Comparison of ENCODE assay signal across 21 mouse cellular contexts in genomic region chr4:111780533-111780932, GRCm38 (mm10).
DNase-seq lines count a peak whose midpoint lies in the region; ATAC-seq lines count a peak whose summit lies in the region.
"Had no signal": no experiment of that assay in that cellular context is flagged by ENCODE, and none has a peak within 500 bp of the region (broad histone marks: within the 10 kb centered on the region; RNA-seq: fewer than 3 reads in every experiment).

No protein-coding gene starts in this region.

- H3K9me3 ChIP-seq in midbrain, embryonic 10.5 days (replicated peaks), result no peaks in the 10 kb centered on the region
- H3K9me3 ChIP-seq in midbrain, embryonic 13.5 days, result no peaks in the 10 kb centered on the region
- H3K9me3 ChIP-seq in forebrain, embryonic 14.5 days (replicated peaks; ENCODE audit: control insufficient read depth, low read length), result no peaks in the 10 kb centered on the region
- H3K9me3 ChIP-seq in midbrain, embryonic 12.5 days, result no peaks in the 10 kb centered on the region
- H3K9me3 ChIP-seq: embryonic facial prominence, embryonic 12.5 days; G1E; heart, embryonic 13.5 days; limb, embryonic 12.5 days had no signal

- H3K4me1 ChIP-seq in midbrain, embryonic 10.5 days, result peaks cover 18% of the 10 kb centered on the region
- H3K4me1 ChIP-seq in midbrain, embryonic 13.5 days (replicated peaks), result 0 out of 2 replicates have a peak, but pooled peaks cover 4% of the 10 kb centered on the region
- H3K4me1 ChIP-seq in forebrain, embryonic 14.5 days (ENCODE audit: control insufficient read depth, insufficient read depth, low read length), result no peaks in the 10 kb centered on the region
- H3K4me1 ChIP-seq in midbrain, embryonic 12.5 days, result 0 out of 2 replicates have a peak, but pooled peaks cover 5% of the 10 kb centered on the region
- H3K4me1 ChIP-seq: embryonic facial prominence, embryonic 12.5 days; heart, embryonic 13.5 days had no signal

- no peak overlapping the region for H3K9ac ChIP-seq in midbrain, embryonic 13.5 days (replicated peaks)
- no peak overlapping the region for H3K9ac ChIP-seq in forebrain, embryonic 14.5 days (ENCODE audit: low read length)
- H3K9ac ChIP-seq in midbrain, embryonic 12.5 days (replicated peaks), result no peak overlapping the region
- H3K9ac ChIP-seq: embryonic facial prominence, embryonic 12.5 days; heart, embryonic 13.5 days; limb, embryonic 12.5 days; liver, embryonic 14.5 days had no signal

- 29% methylated on average over 4 of the region's 4 CpGs for WGBS in midbrain, embryonic 10.5 days
- 15% methylated on average over 4 of the region's 4 CpGs for WGBS in midbrain, embryonic 13.5 days
- WGBS in forebrain, embryonic 14.5 days, result 20% methylated on average over 4 of the region's 4 CpGs
- 23% methylated on average over 4 of the region's 4 CpGs for WGBS in midbrain, embryonic 12.5 days

- H3K4me3 ChIP-seq in midbrain, embryonic 10.5 days, result no peak overlapping the region
- H3K4me3 ChIP-seq in midbrain, embryonic 13.5 days (replicated peaks), result no peak overlapping the region
- no peak overlapping the region for H3K4me3 ChIP-seq in forebrain, embryonic 14.5 days (ENCODE audit: low read depth, low read length)
- no peak overlapping the region for H3K4me3 ChIP-seq in midbrain, embryonic 12.5 days
- H3K4me3 ChIP-seq: embryonic facial prominence, embryonic 12.5 days; heart, embryonic 13.5 days; limb, embryonic 12.5 days had no signal

- no peaks in the 10 kb centered on the region for H3K36me3 ChIP-seq in midbrain, embryonic 10.5 days
- H3K36me3 ChIP-seq in midbrain, embryonic 13.5 days, result no peaks in the 10 kb centered on the region
- H3K36me3 ChIP-seq in forebrain, embryonic 14.5 days (ENCODE audit: control insufficient read depth, insufficient read depth, low read length), result no peaks in the 10 kb centered on the region
- no peaks in the 10 kb centered on the region for H3K36me3 ChIP-seq in midbrain, embryonic 12.5 days
- H3K36me3 ChIP-seq: embryonic facial prominence, embryonic 12.5 days; G1E; limb, embryonic 12.5 days had no signal

- ATAC-seq in midbrain, embryonic 13.5 days, result no peak
- ATAC-seq in forebrain, embryonic 14.5 days, result no peak
- ATAC-seq in midbrain, embryonic 12.5 days (ENCODE audit: low FRiP score, low read depth), result peak; percentile 47
- ATAC-seq in megakaryocyte progenitor cell, adult 5-6 weeks (replicated peaks; ENCODE audit: poor library complexity), result no peak
- ATAC-seq: CD4-positive, CD25-positive, alpha-beta regulatory T cell, adult 4 months; intestine, postnatal 0 days had no signal

- peak; percentile 26 for DNase-seq in midbrain, embryonic 10.5 days (ENCODE audit: low spot score)
- DNase-seq in forebrain, embryonic 14.5 days (ENCODE audit: low spot score), result peak; percentile 10
- no peak for DNase-seq in layer of hippocampus, postnatal 25 days (ENCODE audit: extremely low spot score in 1 of 2, low spot score in 1 of 2)
- no peak for DNase-seq in right cerebral cortex, postnatal 4 days
- DNase-seq: cerebellum, postnatal 10 days; heart, adult 11 months; heart, postnatal 36 days; kidney, postnatal 10 days; lung, postnatal 10 days; right cerebral cortex, postnatal 25 days; thymus, postnatal 14 days had no signal

- H3K4me2 ChIP-seq in midbrain, embryonic 13.5 days (replicated peaks), result no peak overlapping the region
- H3K4me2 ChIP-seq in forebrain, embryonic 14.5 days (ENCODE audit: low read length), result no peak overlapping the region
- no peak overlapping the region for H3K4me2 ChIP-seq in midbrain, embryonic 12.5 days (replicated peaks)
- H3K4me2 ChIP-seq: embryonic facial prominence, embryonic 12.5 days; heart, embryonic 13.5 days; limb, embryonic 12.5 days had no signal

- no peak overlapping the region for H3K27ac ChIP-seq in midbrain, embryonic 10.5 days (replicated peaks)
- no peak overlapping the region for H3K27ac ChIP-seq in midbrain, embryonic 13.5 days
- no peak overlapping the region for H3K27ac ChIP-seq in forebrain, embryonic 14.5 days (ENCODE audit: low read depth, low read length)
- no peak overlapping the region for H3K27ac ChIP-seq in midbrain, embryonic 12.5 days (replicated peaks)
- H3K27ac ChIP-seq: embryonic facial prominence, embryonic 12.5 days; heart, embryonic 13.5 days; liver, embryonic 14.5 days had no signal

- no peaks in the 10 kb centered on the region; the same call in 1 of the 2 replicates for H3K27me3 ChIP-seq in midbrain, embryonic 10.5 days (ENCODE audit: low read depth, poor library complexity, severe bottlenecking)
- no peaks in the 10 kb centered on the region for H3K27me3 ChIP-seq in midbrain, embryonic 13.5 days
- H3K27me3 ChIP-seq in forebrain, embryonic 14.5 days (replicated peaks; ENCODE audit: control insufficient read depth, insufficient read depth, low read length), result no peaks in the 10 kb centered on the region
- no peaks in the 10 kb centered on the region for H3K27me3 ChIP-seq in midbrain, embryonic 12.5 days
- H3K27me3 ChIP-seq: embryonic facial prominence, embryonic 12.5 days; heart, embryonic 13.5 days; limb, embryonic 12.5 days had no signal

Comparison
In these comparisons a context has a peak if more than half of its experiments do, and no peak if none do; other contexts are left out.
1. DNase-seq: peak in midbrain, embryonic 10.5 days (single experiment) and forebrain, embryonic 14.5 days (single experiment); none in layer of hippocampus, postnatal 25 days (0 of 2) and right cerebral cortex, postnatal 4 days (single experiment).